Mouse (Mus musculus): Measurements from ENCODE around the gene Tfeb.

Gene Tfeb

GRCm38 (mm10) chr17:47712889-47713571, 23.8 kb upstream of the Tfeb start:
- DNase-seq (ENCODE audit: low spot score), result no peak

GRCm38 (mm10) chr17:47715037-47715436, 21.8 kb upstream of the Tfeb start:
- no peak for DNase-seq (ENCODE audit: low spot score)

GRCm38 (mm10) chr17:47721183-47721582, 15.6 kb upstream of the Tfeb start:
- no peak for DNase-seq (ENCODE audit: low spot score)

- no peak for DNase-seq (ENCODE audit: low spot score)
Measured at GRCm38 (mm10) chr17:47726566-47726965, 10.3 kb upstream of the Tfeb start, which contains the start of gene Pgc. Pgc (plus strand) TSS chr17:47726842.

- no peak for DNase-seq (ENCODE audit: low spot score)
Measured at GRCm38 (mm10) chr17:47730633-47731575, 5.9 kb upstream of the Tfeb start.

- no peak for DNase-seq (ENCODE audit: low spot score)
Measured at GRCm38 (mm10) chr17:47735553-47736100, 1.2 kb upstream of the Tfeb start.

GRCm38 (mm10) chr17:47737271-47738065, 638 bp downstream of the Tfeb start:
- peak; percentile 90 for DNase-seq (ENCODE audit: low spot score)

GRCm38 (mm10) chr17:47738066-47738878, 1.4 kb downstream of the Tfeb start:
- DNase-seq (ENCODE audit: low spot score), result peak; percentile 51

- no peak for DNase-seq (ENCODE audit: low spot score)
Measured at GRCm38 (mm10) chr17:47738879-47739798, 2.3 kb downstream of the Tfeb start.

GRCm38 (mm10) chr17:47740186-47740585, 3.4 kb downstream of the Tfeb start:
- no peak for DNase-seq (ENCODE audit: low spot score)

GRCm38 (mm10) chr17:47742991-47743734, 6.3 kb downstream of the Tfeb start:
- no peak for DNase-seq (ENCODE audit: low spot score)

GRCm38 (mm10) chr17:47744086-47744485, 7.3 kb downstream of the Tfeb start:
- no peak for DNase-seq (ENCODE audit: low spot score)

GRCm38 (mm10) chr17:47744746-47745368, 8.0 kb downstream of the Tfeb start:
- no peak for DNase-seq (ENCODE audit: low spot score)

- peak; percentile 65 for DNase-seq (ENCODE audit: low spot score)
Measured at GRCm38 (mm10) chr17:47748791-47749553, 12.1 kb downstream of the Tfeb start.

- DNase-seq (ENCODE audit: low spot score), result no peak
Measured at GRCm38 (mm10) chr17:47749626-47750025, 12.8 kb downstream of the Tfeb start.

- no peak for DNase-seq (ENCODE audit: low spot score)
Measured at GRCm38 (mm10) chr17:47750101-47750500, 13.3 kb downstream of the Tfeb start.

GRCm38 (mm10) chr17:47751811-47752210, 15.0 kb downstream of the Tfeb start:
- DNase-seq (ENCODE audit: low spot score), result no peak

Measured in ovary, adult 18-20 months (tissue).